Mouse (Mus musculus): ENCODE measurements around the gene Rsph4a.
A peak's percentile ranks its signal among the peaks of the same experiment; 100 is the strongest.
"Not testable (repeated sequence)": the region's sequence is repeated elsewhere in the genome, so short reads cannot be mapped to it uniquely, and the experiment has no call there.

The Rsph4a gene

GRCm38 (mm10) chr10:33904530-33905481, at the start of gene Rsph4a:
Gene Rsph4a, plus strand, starts transcription at chr10:33905111.
- peak in 1 of 2 experiments; percentile 7 for DNase-seq

- DNase-seq = no peak
These were observed 47.5 kb upstream of the Rsph4a start, which contains the start of gene Sult3a1 for GRCm38 (mm10) chr10:33857421-33857820. Gene Sult3a1, plus strand, starts transcription at chr10:33857721.

GRCm38 (mm10) chr10:33865994-33866393, 38.9 kb upstream of the Rsph4a start:
- DNase-seq = no peak

DNA sequence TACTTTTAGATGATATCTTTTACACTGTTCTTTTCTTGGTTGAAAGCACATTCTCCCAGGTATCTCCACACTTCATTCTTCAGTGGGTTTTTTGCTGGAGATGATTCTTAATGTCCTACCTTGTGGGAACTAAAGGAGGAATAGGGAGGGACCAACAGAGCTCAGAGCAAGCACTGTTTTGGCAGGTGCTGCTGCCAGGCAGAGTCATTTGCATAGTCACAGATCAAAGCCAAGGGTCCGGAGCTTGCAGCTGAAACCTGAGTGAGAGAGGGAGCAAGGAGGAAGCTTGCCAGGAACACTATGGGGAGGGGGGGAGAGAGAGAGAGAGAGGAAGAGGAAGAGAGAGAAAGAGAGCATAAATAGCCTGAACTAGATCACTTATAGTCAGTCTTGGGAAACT, 34.5 kb upstream of the Rsph4a start:
- DNase-seq = no peak

DNA sequence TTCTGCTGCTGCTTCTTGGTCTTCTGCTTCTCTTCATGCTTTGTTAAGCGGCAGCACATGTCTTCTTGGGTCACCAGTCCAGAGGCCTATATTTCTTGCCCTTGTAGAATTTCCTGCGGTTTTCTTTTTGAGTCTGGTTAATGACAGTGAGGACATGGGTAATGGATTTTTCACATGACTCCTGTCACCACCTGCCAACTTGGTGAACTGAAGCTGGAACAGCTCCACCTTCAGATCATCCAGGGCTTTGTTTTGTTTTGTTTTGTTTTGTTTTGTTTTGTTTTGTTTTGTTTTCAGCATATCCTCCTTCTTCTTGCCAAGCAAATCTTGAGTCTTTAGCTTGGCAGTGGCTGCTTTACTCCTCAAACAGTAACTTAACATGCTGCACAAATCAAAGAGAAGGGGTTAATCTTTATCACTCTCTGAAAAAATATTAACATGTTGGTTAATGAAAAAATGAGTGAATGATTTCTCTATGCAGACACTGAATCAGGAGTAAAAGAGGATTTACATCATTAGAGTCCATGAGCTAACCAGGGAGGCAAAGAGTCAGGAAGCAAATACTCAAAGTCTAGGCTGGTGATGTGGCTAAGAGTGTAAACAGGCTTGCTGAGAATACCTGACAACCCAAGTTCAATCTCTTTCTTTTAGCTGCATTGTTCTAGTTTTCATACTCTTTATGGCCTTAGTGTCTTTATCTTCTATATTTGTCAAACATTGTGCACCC, 32.1 kb upstream of the Rsph4a start:
- no peak for DNase-seq

- not testable (repeated sequence) for DNase-seq
These were observed 22.5 kb upstream of the Rsph4a start for GRCm38 (mm10) chr10:33882411-33882810.

DNA sequence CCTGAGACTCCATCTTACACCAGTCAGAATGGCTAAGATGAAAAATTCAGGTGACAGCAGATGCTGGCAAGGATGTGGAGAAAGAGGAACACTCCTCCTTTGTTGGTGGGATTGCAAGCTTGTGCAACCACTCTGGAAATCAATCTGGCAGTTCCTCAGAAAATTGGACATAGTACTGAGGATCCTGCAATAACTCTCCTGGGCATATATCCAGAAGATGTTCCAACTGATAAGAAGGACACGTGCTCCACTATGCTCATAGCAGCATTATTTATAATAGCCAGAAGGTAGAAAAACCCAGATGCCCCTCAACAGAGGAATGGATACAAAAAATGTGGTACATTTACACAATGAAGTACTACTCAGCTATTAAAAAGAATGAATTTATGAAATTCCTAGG, 3.4 kb upstream of the Rsph4a start:
- not testable (repeated sequence) for DNase-seq

- no peak for DNase-seq
These were observed 578 bp downstream of the Rsph4a start for GRCm38 (mm10) chr10:33905489-33905888.

DNA sequence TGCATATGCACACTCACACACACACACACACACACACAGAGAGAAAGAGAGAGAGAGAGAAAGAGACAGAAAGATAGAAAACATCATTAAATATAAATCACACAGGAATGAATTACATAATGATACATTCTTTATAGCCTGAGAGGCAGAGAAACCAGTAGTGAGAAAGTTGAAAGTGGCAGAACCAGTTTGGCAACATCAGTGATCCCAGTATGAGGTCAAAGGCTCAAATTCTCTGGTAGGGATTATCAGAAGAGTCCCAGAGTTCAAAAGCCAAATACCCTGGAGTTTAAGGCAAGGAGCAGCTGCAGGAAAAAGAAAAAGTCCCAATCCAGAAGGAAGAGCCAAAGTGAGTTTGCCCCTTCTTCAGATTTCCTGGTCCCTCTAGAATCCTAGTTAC, 35.8 kb downstream of the Rsph4a start:
- no peak for DNase-seq

DNA sequence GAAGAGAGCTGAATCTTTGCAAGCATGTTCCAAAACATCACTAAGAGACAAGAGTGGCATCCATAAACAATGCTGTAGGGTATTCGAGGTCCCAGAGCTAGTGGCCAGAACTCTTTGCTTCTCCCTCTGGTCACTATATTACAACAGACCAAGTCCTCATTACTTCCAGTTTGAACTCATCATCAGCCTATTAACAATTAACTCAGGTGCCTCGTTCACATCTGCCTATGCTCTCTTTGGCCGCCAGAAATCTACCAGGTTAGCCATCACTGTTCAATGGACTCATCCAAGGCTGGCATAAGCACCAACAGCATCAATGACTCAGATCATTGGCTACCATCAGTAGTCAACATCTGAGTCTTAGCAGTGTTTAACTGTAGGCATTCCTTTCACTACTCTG, 40.5 kb downstream of the Rsph4a start:
- DNase-seq = no peak

DNA sequence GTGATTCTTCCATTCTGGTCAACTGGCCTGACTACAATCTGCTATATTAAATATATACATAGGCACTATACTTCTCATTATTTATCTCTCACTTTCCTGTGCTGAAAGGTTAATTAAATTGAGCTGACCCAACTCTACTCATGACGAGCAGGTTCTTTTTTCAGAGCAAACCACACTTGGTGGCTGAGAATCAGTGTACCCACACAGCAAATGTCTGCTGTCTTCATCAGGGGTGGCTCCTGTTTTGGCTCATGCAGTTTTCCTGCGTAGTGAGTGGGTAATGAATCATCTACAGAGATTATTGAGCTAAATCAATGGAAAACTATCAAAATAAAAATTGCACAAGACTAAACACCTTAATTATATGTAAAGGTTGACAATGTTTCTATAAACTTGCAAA, 41.4 kb downstream of the Rsph4a start:
- no peak for DNase-seq

- peak; percentile 88 to 89 for DNase-seq
These were observed 46.1 kb downstream of the Rsph4a start, which contains the start of gene Zup1 for GRCm38 (mm10) chr10:33950803-33951583. Gene Zup1, minus strand, starts transcription at chr10:33951269.

DNA sequence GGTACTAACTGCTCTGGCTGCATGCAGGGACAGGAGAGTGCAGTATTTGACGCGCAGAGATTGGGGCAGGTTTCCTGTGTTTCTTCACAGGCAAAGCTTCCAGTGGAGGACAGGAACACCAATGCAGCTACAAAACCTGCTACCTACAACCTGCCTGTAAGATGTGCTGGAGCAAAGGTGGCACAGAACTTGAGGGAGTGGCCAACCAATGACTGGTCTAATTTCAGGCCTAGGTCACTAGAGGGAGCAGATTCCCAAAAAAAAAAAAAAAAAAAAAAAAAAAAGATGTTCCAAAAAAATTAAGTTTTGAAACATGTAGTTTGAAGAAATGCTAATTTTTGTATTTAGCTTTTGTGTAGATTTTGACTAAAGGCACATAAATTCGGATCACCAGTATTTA, 47.6 kb downstream of the Rsph4a start:
- DNase-seq = no peak
